Mouse (Mus musculus): Measurements from ENCODE around the gene Mical2.

Gene Mical2

DNA sequence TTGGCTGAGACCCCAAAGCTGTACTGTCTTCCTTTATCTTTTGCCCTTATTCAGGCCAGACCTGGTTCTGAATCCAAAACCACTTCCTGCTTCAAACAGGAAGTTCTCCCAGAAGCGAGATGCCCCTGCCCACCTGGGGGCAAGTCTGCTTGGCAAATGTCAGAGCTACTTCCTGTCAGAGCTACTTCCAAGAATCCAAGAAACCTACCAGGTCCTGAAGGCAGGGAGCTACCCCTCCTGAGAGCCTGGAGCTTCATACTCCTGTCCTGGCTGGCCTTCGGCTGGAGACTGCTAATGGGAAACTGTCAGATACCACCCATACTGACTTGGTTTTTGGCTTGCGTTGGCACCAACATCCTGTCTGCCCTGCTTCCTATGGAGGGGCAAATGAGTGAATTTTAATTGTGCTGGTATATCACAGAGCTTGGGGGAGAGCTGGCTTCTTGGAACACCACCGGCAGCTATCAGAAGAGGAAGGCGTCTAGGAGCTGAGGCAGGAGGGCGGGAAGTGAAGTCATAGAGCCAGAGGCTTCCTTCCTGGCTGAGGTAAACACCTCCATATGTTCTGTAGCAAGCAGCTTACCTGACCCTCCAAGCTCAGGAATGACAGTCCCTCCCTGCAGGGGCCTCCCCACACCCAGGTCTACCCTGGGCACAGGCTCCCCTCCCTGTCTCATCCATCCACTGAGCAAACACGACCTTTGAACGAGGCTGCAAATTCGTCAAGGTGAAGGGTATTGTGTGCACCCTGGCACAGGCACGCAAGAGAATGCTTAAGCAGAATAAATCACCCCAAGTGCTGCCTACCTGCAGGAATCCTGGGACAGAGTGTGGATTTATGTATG lies 17.1 kb upstream of the Mical2 start:
- DNase-seq (ENCODE audit: low spot score in 2 of 2), result no peak

DNA sequence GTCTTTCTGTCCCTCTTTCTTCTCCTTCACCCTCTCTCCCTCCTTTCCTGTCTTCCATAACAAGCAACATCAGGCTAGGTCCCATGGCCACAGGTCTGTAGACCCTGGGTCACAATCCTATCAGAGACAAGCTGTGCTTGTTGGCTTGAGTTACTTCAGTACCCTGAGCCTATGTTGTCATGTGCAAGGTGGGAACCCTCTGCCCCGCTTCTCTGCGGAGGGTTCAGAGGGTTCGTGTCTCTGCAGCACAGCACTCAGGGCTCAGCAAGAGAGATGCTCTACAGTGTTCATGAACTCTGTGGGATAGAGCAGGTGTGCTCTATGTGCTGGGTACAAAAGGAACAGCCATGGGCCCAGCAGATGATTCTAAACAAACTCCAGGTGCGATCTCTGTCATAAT lies 16.0 kb upstream of the Mical2 start:
- DNase-seq (ENCODE audit: low spot score in 2 of 2), result no peak

DNA sequence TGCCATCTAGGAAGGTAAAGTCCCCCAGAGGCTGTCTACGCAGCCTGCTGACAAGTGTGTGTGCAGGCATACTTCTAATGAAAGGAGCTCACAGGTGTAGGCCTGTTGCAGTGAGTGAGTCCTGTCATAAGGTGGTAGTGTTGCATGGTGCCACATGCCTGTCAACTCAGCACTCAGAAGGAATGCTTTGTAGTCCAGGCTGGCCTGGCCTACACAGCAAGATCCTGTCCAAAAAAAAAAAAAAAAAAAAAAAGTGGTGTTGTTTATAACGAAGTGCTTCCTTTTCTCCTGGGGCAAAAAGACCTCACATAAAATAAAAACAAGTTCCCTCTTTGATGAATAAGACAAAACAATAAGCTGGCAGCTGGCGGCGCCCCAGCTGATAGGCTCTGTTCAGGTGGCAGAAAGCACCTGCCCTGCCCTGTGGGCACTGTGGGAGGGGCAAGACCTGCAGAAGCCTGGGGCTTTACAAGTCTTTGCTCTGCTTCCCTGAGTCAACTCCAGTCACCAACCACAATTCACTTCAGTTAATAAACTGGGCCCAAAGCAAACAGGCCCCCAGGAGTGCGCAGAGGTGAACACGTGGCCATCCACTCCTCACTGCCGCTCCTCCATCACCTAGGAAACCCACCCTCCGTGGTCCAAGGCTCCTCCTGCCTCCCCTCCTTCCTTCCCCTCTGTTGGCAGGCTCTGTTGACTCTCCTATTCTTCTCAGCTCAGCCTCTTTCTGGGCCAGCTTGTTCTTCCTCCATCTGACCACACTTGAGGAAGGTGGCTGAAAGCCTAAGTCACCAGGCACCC lies 12.5 kb upstream of the Mical2 start:
- peak; percentile 57 to 68 for DNase-seq (ENCODE audit: low spot score in 2 of 2)

DNA sequence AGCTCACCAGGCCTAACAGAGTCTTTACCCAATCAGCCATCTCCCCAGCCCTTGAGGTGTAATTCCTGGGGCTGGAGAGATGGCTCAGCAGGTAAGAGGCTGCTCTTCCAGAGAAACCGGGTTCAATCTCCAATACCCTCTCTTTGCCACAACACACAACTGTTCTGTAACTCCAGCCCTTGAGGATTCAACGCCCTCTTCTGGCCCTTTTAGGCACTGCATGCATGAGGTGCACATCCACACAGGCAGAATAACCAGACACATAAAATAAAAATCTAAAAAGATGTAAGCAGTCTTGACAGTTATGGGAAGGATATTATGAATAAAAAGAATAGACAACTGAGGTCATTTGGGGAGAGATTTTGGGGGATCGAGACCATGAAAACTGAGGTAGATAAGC lies 9.8 kb upstream of the Mical2 start:
- DNase-seq (ENCODE audit: low spot score in 2 of 2), result no peak

DNA sequence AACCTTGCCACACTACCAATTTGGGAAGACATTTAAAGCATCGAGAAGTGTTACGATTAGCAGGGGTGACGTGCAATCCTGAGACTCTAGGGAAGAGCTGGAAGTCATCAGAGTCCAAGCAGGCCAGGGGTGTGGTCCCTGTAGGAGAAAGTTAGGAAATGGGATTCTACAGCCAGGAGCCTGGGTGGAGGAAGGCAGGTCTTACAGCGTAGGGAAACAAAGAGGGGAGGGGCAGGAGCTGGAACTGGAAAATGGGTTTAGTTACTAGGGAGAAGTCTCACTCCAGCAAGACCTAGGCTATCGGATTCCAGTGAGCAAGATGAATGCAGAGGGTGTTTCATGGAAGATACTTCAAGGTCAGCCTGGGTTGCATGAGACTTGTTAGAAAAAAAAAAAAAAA lies 8.9 kb upstream of the Mical2 start:
- peak in 1 of 2 experiments; percentile 24 for DNase-seq (ENCODE audit: low spot score in 2 of 2)

DNA sequence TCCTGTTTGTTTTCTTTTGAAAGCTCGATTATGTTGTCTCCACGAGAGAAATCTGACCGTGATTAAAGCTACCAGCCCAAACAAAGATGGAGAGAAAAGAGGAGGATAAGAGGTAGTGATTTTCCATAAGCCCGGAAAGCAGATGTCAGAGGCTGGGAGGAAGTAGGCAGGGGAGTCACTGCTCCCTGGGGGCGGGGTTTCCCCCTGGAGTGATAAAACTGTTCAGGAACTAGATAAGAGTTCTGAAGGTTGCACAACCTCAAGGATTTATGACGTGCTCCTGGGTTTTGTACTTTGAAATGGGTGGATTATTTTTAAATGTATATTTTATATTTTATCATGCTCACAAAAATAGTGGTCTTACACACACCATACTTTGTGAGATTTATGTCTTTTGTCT lies 8.4 kb upstream of the Mical2 start:
- DNase-seq (ENCODE audit: low spot score in 2 of 2), result peak in 1 of 2 experiments; percentile 54

DNA sequence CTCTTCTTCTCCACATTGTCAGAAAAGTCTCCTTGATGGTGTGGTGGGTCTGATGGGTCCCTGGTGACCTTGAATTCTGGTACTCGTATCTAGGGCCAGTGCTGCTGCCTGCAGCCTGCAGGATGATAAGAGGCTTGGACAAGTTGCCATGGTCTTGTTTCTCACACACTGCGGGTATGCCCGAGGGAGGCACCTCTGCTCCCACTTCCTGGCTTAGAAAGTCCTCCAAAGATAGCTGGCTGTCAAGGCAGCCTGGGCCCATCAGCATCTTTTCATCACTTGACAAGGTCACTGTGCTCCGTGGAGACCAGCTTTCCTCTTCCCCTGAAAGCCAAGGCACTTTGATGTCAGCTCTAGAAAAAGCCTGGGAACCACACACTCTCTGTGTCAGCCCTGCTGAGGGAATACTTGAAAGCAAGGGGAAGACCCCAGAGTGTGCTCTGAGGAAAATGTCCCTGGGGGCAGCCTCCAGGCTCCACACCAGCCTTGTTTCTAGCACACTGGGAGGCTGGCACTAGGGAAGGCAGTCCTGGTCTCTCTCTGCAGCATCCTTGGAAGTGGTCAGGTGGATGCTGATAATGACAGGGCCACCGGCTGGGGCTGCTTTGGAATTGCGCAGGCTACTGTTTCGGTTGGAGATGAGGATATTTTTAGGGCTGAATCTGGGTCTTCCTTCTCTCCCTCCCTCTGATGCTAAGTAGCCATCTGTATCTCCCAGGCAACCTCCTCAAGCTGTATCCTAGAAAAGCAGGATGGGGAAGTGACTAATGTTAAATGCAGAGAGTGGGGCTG lies 2.7 kb upstream of the Mical2 start:
- DNase-seq (ENCODE audit: low spot score in 2 of 2), result no peak

DNA sequence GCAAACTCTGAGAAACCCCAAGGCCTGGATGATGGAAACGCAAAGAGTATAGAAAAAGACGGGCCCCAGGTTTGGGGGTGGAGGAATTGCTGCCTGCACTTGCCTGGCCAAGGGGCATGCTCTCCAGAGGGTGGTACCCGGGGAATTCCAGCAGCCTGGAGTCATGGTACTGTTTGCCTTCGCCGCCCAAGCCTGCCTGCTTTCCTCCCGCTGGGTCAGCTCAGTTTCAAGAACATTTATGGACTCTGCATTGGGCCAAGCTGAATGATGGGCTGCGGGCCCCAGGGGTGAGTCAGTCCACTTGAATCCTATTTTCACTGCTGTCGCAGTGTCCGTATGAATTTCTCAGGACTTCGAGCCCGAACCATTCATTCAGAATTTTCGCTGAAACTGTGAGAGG lies 802 bp upstream of the Mical2 start:
- DNase-seq (ENCODE audit: low spot score in 2 of 2), result no peak

DNA sequence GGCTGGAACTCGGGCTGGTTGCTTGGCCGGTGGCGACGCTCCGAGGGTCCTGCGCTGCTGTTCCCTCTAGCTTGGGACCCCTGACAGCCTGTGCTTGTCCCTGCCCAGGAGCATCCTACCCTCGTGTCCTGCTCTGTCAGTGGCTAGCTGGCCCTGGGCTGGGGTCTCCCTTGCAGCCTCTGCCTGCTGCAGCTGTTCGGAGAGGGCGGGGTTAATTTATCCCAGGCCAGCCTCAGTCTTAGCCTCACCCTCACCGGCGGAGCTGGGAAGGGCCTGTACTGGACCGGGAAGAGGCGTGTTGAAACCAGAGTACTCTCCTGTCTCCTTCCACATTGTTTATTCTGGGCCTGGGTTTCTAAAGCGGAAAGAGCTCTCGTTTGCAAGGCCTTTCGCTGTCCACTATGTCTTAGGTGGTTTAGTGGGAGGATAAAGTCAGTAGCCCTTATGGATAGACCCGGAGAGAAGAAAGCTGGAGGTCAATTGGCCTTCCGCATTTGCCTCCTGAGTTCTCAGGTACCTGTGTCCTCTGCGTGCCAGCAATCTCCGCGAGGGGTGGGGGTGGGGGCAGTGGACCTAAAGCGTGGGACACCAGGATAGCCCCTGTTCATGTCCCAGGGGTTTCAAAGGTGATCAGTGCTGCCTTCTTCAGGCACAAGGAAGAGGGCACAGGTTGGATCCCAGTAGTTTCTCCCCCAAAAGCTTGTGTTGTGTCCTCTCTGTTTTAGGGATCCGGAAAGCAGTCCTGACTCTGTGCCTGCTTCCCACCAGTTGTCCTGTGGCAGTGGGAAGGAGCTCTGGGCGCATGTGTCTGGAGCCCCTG lies 1.0 kb downstream of the Mical2 start:
- peak in 1 of 2 experiments; percentile 51 for DNase-seq (ENCODE audit: low spot score in 2 of 2)

DNA sequence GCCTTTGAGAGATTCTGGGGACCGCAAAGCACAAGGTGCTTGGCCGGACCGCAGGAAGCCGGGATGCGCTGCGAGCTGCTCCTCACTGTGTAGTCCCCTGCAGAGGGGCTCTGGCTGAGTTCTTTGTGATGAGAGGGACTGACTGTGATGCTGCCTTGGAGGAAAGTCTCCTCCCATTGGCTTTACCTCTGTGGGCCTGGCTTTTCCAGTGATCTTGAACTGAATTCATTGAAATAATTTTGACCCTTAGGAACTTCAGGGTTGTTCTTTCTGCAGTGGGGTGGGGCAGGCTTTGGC lies 1.6 kb downstream of the Mical2 start:
- DNase-seq (ENCODE audit: low spot score in 2 of 2), result no peak

DNA sequence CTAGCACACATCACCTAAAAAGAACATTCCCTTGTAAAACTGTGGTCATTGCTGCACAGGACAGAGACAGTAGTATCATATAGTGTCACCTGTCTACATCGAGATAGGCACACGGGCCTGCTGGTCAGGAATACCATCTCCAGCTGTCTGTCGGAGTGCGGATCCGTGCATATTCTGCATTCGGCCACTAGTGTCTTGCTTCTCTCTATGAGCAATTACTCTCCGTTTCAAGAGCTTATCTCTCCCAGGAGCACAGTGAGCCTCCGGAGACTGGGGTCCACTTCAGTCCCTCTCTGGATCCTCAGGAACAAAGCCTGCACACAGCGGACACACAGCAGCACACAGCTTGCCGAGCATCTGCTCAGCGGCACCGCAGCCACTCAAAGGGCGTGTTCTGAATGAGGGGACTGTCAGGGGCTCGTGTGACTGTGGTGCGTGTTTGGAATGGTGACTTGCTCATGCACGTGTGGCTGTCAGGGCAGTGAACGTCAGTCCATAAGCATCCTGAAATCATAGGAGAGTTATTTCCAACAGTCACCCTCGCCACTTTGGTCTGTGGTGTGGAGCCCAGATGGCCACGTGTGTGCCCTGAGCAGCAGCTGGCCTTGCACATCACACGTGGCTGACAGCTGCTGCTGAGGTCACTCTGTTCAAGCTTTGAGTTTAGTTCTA lies 3.3 kb downstream of the Mical2 start:
- DNase-seq (ENCODE audit: low spot score in 2 of 2), result no peak

DNA sequence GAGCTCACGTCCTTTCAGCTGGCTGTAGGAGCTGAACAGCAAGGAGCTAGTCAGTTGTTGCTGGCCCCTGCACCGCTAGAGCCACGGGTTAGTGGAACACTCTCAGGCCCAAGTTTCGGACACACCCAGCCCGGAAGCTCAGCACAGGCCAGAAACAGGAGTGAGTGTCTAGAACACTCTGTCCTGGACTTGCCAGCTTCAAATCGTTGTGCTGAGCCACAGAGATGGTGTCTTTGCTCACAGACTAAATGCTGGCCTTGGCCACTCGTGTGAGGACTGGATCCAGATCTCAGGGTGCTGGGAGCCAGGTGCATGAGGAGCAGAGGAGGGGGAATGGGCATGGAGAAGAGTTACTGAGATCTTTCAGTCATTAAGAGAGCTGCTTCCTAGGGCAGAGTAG lies 6.1 kb downstream of the Mical2 start:
- peak in 1 of 2 experiments; percentile 21 for DNase-seq (ENCODE audit: low spot score in 2 of 2)

DNA sequence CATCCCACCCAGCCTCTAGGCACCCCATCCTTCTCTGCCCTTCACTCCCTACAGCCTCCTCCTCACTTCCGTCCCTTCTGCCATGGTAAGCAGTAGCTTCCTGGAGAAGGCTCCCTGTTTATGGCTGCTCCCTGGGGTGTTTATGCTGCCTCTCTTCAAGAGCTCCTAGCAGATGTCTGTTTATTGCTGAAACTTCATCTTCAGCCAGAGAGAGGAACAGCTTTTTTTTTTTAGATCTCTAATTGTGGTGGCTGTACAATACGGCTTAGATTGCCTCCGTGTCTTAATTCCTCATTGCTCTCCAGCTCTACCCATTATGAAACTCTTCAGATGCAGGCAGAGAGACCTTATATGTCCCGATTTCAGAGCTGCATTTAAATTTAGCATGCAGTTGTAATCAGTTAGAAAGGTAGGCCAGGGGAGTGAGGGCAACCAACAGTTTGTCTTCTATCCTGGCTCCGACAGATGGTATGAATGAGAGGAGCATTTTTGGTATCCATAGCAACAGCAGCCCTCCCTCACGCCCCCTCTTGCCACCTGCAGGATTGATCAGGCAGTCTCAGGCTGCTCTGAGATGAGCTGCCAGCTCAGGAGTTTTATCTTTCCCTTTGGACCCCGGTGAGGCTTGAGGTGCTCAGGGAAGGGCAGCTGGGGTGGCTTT lies 7.8 kb downstream of the Mical2 start:
- DNase-seq (ENCODE audit: low spot score in 2 of 2), result no peak

DNA sequence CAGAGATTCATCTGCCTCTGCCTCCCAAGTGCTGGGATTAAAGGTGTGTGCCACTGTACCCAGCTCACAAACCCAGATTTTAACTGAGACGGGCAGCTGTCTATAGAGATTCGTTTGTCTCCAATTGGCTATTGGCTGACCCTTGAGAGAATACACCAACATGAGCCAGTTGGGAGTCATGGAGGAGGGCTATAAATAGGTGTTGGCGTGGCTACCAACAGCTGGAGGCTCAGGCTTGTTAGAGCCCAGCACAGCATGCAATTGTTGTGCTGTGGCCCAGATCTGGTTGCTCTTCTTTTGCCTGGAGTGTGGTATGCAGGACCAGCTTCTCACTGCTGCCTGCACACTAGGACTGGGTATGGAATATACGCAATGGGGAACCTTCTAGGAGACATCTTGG lies 8.8 kb downstream of the Mical2 start:
- no peak for DNase-seq (ENCODE audit: low spot score in 2 of 2)

DNA sequence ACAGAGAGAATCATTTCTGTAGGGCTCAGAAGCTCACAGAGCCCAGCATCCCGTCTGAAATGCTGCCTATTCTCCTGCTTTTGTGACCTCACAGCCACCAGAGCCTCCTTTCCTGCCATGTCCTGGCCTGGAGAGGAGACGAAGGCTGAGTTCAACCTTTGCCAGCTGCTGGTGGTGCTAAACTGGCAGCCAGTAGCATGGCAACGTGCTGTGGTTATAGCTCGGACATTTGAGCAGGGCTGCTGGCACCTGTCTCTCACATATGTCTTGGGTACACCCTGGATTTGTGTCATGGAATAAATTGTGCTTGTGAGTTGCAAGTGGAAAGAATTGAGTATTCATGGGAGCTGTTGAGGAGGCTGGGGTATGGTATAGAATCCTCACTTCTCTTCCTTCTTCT lies 9.8 kb downstream of the Mical2 start:
- DNase-seq (ENCODE audit: low spot score in 2 of 2), result no peak

DNA sequence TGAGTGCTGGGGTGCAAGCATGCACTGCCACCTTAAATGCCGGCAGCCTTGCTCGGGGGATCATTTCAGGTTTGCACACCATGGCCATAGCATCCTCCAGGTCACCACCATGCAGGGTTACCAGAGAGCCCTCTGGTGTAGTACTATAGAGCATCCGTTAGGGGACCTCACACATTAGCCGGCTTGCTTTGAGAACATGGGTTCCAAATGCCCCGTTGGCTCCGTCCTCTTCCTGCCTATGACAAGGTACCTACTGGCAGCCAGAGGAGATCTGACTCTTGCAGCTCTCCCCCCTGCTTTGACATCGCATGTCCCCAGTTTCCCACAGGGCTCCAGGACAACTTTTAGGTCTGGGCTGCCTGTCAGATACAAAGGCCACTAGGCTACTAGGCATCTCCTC lies 11.6 kb downstream of the Mical2 start:
- DNase-seq (ENCODE audit: low spot score in 2 of 2), result no peak

DNA sequence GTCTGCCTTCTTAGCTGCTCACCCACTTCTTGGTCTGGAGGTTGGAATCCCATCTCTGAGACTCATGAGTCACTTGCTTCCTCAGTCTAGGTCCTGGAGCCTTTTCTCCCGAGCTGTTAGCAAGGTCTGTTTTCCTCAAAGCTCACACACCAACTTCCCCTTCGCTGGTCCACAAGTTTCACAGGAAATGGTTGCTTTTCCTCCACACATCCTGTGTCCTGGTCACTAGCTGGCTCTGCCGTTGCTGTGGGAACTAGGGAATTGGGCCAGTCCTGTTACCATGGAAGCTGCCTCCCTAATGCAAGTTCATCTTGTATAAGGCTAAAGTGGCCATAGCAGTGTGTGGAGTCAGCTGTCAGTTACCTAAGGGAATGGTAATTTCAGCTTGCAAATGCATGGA lies 12.2 kb downstream of the Mical2 start:
- no peak for DNase-seq (ENCODE audit: low spot score in 2 of 2)

DNA sequence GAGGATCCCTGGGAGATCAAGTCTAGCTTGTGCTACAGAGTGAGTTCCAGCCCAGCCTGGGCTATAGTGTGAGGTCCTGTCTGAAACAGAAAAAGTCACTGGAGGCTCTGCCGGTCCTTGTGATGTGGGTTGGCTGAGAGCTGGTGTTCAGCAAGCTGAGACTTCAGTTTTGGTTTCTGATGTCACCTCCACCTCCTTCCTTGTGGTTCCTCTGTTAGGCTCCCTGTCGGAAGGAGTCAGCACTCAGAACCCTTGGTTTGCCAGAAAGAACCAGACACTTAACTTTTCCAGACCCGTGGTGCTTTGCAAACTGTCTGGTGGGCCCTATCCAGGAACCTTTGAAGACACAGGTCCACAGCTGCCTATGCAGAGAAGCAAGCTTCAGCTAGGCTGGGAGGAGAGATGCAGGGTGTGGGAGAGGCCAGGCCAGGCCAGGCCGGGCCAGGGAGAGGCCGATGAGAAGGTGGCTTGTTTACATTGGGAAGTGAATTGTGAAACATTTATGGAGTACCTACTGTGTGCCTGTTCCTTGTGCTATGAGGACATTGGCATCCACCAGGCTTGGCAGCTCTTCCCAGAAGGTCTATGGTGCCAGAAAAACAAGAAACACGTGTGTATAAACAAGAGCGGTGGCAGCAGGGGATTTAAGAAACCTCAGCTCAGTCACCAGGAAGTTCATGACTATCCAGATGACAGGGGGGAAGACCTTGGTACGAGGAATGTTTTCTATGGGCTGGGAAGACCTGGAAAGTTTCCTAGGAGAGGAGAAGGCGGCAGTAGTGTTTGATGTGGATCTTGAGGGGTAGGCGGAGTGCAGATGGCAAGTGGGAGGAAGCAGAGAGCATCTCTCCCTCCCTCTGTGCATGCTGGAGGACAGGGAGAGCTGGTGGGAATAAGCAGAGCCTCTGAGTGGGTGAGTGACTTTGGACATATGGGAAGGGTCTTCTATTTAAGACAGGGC lies 13.4 kb downstream of the Mical2 start:
- DNase-seq (ENCODE audit: low spot score in 2 of 2), result peak in 1 of 2 experiments; percentile 41

DNA sequence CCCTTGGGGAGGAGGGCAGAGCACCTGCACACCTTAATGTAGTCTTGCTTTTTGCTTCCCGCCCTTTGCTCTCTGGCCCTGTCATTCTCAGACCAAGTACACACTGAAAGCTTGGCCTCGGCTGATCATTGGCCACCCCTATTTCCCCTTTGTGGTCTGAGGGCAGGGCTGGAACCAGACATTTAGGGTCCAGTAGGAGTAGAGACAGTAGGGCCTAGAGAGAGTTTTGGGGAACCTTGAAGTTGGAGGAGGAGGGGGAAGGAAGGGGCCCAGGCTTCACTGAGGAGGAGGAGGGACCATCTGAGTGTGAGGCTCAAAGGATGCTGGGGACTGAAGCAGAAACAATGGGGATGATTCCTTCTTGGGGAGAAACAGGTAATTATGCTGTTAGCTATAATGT lies 15.1 kb downstream of the Mical2 start:
- no peak for DNase-seq (ENCODE audit: low spot score in 2 of 2)
